Mouse (Mus musculus): ENCODE results near the gene Trmt1l.
"Not testable (repeated sequence)": the region's sequence is repeated elsewhere in the genome, so short reads cannot be mapped to it uniquely, and the experiment has no call there.

Gene Trmt1l

DNA sequence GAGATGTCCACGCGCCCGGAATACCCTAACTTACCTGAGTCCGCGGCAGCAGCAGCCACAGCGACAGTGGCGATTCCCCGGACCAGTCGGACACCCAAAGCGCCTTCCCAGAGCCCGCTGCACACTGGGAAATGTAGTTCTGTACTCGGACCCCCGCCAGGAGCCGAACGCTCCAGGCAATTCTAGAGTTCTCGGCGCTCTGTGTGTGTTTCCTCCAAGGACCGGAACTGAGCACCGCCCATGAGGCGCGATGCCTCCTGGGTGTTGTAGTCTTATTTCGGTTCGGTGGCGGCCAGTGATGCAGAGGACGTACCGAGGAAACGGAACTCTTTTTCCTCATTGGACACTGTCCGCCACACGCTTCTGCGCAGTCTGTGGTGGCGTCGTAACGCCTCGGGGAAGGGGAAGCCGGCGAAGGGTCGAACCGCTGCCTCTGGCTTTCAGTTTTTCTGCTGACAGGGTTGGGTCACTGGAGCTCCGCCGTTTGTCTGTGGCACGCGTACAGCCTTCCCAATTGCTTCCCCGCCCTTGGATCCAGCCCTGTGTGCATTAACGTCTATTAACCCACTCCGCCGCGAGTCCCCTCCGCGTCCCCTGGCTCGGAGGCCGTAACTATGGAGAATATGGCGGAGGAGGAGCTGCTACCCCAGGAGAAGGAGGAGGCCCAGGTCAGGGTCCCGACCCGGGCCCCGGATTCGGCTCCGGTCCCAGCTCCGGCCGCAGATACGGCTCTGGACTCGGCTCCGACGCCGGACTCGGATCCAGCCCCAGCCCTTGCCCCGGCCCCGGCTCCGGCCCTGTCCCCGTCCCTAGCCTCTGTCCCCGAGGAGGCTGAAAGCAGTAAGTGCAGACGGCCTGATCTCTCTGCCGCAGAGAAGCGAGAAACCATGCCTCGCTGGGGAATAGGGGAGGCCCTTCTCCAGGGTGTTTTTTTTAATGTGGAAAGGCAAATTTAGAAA, at the start of gene Trmt1l, which contains the start of gene Swt1:
Gene Trmt1l (plus strand): TSS at position 280 of the 959 bp plus-strand sequence.
Gene Swt1 (minus strand): TSS at position 193 of the 959 bp plus-strand sequence.
- peak; percentile 98 for DNase-seq (ENCODE audit: low spot score)

DNA sequence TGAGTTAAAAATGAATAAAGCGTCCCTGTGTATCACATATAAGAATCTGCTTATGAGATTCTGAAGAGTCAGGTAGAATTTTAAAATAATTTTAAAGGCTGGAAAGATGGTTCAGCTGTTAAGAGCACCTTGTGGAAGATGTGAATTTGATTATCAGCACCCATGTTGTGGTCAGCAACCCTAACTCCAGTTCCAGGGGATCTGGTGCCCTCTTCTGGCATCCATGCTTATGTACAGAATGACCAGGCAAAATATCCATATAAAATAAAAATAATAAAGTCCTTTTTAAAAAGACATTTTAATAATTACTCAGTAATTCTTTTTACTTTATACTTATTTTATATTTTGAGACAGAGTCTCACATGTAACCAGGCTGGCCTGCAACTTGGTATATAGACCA, 38.3 kb upstream of the Trmt1l start:
- DNase-seq (ENCODE audit: low spot score), result no peak

DNA sequence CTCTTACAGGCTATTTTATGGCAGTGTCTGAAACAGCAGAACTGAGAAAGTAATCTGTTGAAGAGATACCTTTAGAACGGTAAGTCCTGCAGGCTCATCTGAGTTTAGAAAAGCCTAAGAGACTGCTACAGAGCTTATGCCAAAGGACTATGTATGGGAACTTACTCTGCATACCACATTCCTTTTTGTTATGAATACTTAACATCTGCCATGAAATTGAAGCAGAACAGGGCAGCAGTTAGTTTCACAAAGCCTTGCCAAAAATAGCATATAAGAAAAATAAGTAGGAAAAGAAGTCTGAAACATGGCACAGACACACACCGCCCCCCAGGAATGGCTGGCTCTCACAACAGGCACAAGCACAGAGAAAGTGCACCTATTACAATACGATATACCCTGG, 18.5 kb upstream of the Trmt1l start:
- DNase-seq (ENCODE audit: low spot score), result no peak

DNA sequence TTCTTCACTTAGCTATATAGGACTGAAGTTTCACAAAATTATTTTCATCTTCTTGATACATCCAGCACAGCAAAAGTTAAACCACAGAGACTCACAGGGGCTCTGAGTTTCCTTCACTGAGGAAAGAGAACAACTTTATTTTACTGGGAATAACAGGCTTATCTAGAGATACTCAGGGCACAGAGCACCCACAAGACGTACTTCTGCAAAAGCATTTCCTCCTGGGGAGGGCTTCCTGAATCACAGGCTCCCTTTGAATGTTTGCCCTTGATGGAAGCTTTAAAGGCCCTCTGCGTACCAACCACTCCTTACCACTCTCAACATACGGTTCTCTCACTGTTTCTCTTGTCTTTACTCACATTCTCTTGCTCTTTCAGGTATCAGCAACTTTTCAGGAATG, 6.2 kb upstream of the Trmt1l start:
- no peak for DNase-seq (ENCODE audit: low spot score)

DNA sequence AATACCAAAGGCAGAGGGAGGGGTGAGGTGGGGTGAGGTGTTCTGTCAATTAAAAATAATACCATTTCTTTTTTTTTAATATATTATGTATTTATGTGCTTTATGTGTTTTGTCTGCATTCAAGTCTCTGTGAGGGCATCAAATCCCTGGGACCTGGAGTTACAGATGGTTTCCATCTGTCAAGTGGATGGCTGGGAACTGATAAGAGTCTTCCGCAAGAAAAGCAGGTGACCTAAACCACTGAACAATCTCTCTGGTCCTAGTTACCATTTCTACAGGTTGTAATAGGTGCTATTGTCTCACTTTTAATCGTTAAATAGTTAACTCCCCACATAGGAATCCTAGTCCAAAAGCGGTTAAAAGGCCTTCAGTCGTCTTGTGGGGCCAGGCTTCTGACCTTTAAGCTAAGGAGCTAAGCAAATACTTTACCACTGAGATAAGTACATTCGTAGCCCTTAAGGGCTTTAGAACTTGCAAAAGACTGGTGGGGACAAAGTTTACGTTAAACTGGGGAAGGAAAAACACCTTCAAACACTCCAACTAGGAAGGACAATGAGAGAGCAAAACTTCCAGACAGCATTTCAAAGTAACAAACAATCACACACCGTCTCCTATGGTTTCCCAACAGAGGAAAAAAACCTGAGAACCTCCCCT, 1.3 kb upstream of the Trmt1l start:
- DNase-seq (ENCODE audit: low spot score), result peak; percentile 65

DNA sequence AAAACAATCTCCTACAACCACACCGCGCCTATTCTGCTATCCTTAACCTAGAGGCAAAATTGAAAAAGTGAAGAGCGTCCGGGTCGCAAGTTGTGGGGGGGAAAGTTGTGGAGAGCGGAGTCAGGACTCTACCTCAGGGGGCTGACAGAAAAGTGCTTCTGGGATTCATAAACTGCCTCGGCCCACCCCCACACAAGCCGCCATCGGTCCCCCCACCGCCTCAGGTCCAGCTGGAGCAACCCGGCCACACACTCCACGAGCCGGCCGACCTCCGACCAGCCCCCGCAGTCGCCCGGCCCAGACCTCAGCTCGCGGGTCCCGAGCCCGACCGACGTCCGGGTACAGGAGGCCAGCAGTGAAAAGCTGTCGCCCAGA, 467 bp upstream of the Trmt1l start:
- DNase-seq (ENCODE audit: low spot score), result no peak

DNA sequence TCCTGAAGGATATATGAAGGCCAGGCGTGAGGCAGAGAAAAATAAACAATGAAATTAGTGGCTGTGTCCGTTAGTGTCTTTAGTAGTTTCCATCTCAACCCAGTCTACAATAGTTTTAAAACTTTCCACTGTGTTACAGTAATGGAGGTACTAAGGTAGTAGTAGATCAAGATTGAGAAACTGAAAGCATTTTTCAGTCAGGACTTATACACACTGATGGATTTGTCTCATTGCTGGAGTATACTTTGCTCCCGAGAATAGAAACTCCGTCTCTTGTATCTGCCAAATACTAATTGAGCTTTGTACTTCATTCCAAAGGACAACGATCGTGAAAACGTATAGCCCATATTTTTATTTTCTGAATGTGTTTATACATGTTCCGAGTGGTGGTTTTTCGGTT, 974 bp downstream of the Trmt1l start:
- DNase-seq (ENCODE audit: low spot score), result no peak

DNA sequence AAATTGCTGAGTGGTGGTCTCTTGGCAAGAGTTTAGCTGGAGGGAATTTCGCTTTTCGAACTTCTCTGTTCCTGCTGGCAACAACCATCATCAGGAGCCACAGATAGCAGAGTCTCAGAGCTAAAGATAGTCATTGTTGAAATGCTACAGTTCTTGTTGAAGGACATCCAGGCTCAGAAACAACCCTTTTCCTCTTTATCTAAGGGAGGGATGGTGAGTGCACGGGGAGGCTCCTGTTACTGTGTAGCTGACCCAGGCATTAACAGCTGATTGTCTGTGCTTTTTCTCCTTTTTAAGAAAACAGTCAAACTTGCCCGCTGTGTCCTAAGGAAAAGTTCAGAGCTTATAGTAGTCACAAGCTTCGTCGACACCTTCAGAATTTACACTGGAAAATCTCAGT, 7.1 kb downstream of the Trmt1l start:
- DNase-seq (ENCODE audit: low spot score), result no peak

DNA sequence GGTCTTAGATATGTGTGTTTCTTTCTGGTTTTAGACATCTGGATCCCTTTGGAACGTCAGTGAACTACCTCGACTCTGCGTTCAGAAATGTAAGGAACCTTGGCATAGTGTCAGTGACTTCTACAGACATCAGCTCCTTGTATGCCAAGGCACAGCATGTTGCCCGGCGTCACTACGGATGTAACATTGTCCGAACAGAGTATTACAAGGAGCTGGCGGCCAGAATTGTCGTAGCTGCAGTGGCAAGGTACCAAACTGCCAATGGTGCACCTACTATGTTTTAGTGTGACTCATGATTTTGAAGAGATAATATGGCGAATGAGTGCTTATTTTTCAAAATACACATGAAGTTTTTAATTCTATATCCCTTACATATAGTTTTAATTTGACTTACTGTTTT, 21.5 kb downstream of the Trmt1l start:
- no peak for DNase-seq (ENCODE audit: low spot score)

DNA sequence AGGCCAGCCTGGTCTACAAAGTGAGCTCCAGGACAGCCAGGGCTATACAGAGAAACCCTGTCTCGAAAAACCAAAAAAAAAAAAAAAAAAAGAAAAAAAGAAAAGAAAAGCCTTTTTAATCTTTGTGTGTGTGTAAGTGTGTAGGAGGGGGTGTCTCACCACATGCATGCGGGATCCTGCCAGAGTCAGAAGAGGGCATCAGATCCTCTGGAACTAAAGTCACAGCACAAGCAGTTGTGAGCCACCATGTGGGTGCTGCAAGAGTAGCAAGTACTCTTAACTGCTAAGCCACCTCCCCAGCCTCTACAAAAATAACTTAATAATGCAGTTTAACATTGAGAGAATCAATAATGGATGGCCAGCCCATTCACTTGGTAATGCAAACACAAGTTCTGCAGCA, 22.5 kb downstream of the Trmt1l start:
- DNase-seq (ENCODE audit: low spot score), result no peak

DNA sequence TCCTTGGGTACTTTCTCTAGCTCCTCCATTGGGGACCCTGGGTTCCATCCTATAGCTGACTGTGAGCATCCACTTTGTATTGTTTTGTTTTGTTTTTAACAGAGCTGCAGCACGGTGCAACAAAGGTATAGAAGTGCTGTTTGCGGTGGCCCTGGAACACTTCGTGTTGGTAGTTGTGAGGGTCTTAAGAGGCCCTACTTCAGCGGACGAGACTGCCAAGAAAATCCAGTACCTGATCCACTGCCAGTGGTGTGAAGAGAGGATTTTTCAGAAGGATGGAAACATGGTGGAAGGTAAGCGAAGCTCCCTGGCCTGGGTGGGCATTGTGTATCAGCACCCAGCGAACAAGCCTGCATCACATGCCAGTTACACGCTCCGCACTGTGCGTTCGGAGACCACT, 23.6 kb downstream of the Trmt1l start:
- DNase-seq (ENCODE audit: low spot score), result no peak

DNA sequence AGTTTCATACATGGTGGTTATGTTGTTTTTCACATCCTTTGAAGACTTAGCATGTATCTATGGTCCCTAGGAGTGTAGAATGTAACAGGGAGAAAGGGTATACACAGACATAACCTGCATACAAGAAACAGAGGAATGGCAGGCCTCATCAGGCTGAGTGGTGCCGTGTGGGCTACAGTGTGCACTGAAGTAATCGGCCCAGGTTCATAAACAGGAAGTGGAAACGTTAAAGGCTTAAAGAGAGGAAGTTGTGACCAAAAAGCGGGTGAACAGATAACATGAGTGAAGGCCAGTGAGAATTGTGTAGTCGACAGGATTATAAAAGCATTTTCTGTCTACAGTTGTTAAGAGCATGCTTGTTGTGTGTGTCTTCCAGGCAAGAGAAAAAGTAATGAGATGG, 28.7 kb downstream of the Trmt1l start:
- no peak for DNase-seq (ENCODE audit: low spot score)

DNA sequence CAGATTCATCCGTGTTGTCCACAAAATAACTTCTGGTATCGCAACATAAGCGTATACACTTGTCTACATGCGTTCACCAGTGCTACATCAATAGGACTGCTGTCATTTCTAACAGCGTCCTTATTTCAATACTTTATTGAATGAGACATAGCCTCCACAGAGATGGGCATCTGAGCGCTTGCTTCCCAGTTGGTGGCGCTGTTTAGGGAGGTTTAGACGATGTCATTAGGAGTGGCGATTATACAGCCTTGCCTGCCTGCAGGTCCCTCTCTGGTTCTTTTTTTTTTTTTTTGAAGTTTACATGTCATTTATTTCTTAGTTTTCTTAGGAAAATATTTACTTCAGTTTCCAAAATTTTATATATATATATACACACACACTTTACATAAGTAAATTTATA, 32.9 kb downstream of the Trmt1l start:
- DNase-seq (ENCODE audit: low spot score), result no peak

DNA sequence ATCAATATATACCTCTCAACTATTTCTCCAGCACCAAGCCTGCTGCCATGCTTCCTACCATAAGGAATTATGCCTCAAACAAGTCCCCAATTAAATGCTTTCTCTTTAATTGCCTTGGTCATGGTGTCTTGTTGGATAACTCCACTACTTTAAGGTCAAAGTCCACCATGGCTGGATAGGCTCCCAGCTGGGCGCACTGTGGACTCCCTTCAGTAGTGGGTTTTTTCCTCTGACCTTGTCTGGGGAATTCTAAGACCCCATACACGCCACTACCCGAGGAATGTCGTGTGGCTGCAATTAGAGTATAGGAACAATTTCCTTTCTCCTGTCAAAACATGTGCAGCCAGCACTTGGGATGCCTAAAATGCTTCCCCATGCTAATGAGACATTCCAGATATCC, 36.6 kb downstream of the Trmt1l start:
- DNase-seq (ENCODE audit: low spot score), result no peak

DNA sequence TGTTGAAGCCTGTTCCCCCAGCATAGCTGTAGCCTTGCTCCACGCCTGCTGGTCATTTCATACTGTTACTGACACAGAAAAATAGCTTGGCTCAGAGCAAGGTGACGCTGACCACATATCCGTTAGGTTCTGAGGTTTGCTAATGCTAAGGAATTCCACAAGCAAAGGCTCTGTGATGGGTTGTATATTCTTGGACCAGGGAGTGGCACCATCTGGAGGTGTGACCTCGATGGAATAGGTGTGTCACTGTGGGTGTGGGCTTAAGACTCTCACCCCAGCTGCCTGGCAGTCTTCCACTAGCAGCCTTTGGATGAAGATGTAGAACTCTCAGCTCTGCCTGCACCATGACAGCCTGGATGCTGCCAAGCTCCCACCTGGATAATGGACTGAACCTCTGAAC, 38.2 kb downstream of the Trmt1l start:
- DNase-seq (ENCODE audit: low spot score), result no peak

DNA sequence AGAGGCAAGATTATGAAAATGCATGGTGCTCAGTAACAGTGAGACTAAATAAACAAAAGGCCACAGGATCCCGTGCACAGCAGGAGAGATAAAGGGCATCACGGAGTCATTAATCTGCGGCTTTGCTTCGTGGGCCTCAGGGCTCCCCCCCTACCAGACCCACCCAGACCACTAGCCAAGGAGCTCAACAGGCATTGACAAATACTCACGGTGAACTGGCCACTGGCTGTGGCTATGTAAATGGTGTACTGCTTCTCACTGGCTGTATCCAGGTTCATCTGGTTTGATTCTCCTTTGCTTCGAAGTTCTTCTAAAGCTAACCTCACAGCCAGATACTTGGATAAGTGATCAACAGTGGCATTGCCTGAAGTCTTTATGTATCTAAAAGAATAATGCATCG, 43.1 kb downstream of the Trmt1l start:
- DNase-seq (ENCODE audit: low spot score), result no peak

DNA sequence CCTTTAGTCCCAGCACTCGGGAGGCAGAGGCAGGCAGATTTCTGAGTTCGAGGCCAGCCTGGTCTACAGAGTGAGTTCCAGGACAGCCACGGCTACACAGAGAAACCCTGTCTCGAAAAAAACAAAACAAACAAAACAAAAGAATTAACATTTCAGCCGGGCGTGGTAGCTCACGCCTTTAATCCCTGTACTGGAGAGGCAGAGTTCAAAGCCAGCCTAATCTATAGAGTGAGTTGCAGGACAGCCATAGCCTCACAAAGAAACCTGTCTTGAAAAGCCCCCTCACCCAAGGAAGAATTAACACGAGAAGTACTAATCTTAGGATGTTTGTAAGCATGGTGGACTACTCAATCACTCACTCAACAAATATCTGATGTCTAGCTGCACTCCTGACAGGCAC, 44.0 kb downstream of the Trmt1l start:
- not testable (repeated sequence) for DNase-seq (ENCODE audit: low spot score)

DNA sequence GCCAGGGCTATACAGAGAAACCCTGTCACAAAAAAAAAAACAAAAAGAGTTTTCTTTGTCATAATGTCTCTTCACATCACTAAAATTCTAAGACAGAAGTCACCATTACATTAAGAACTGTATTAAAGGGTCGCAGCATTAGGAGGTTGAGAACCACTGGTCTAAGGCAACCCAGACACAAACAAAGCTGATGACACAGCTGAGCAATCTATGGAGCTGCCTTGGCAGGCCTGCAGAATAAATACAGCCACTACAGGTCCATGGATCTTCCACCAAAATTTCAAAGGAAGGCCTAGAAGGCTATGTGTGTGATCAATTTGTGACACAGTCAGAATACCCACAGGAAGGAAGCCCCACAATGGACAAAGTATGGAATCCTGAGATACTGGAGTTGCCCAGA, 54.2 kb downstream of the Trmt1l start:
- no peak for DNase-seq (ENCODE audit: low spot score)

DNA sequence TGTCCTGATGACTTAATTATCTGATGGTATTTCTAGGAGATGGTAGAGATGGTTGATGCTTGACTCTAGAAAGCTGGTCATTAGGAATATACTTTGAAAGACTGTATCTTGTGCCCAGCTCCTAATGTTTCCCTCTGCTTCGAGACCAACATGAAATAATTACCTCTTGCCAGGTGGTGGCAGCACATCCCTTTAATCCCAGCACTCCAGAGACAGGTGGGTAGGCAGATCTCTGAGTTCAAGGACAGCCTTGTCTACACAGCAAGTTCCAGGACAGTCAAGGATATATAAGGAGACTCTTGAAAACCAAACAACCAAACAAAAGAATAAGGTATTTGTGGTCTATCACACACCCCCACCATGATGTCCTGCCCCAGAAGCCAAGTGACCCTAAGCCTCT, 55.2 kb downstream of the Trmt1l start:
- no peak for DNase-seq (ENCODE audit: low spot score)

DNA sequence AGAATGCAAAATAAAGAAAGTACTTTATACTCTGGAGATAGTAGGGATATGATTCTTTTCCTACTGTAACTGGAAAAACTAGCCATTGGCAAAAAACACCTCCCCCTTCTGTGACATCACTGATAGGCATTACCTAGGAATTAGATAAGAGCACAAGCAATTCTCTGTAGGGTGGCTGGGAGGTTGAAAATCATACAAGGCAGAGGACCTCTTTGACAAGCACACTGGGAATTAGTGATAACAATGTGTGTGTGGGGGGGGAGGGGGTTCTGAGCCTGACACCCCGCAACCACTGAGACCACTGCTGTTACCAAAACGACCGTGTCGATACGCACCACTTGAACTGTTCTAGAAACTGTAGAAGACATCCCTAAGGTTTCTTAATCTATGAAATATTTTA, 56.4 kb downstream of the Trmt1l start:
- DNase-seq (ENCODE audit: low spot score), result no peak

DNA sequence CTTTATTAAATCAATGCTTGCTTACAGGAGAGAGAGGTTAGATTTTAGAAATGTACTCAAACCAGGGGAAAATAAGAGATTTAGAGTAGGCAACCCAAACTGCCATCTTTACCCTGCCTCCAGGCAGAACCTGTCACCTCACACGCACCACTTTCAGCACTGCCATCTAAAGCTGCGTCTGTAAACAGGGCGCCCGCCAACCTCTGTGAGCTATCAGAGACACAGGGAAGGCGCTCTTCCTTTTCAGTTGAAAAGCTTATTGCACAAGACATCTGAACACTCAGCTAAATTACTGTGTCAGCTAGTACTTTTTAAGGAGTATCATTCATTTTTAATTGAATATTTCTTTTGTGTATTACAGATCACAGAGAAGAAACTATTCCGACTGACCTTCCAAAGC, 61.5 kb downstream of the Trmt1l start:
- no peak for DNase-seq (ENCODE audit: low spot score)

DNA sequence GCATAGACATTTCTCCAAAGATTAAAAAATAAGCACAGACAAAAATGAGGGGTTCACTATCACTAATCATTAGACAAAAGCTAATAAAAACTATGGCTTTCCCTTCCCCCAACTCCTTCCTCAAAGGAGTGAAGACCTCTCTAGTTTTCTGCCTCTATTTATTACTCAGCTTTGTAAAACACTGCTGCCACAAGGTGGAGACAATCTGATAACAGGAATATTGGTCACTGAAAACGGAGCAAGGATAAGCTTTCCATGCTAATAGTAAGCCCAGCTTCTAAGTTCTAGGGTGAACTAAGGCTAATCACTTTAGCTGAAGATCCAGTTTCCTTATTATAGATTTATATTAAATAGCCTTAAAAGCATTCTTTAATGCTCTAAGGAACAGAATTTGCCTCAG, 64.1 kb downstream of the Trmt1l start:
- DNase-seq (ENCODE audit: low spot score), result no peak

DNA sequence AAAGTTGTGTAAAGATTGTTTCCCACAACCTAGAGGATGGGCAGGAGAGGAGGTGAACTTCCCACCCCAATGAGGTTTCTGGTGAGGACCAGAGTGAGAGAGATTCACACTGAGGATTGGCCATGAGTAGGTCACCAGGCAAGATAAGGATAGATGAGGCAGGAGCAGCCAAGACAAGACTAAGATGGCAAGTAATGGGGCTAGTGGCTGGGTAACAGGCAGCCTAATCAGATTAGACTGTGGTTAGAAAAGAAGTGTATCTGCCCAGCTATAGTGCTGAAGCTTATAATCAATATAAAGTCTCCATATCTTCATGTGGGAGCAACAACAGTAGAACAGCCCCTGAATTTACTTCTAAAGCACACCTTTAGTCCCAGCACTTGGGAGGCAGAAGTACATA, 65.5 kb downstream of the Trmt1l start:
- no peak for DNase-seq (ENCODE audit: low spot score)

DNA sequence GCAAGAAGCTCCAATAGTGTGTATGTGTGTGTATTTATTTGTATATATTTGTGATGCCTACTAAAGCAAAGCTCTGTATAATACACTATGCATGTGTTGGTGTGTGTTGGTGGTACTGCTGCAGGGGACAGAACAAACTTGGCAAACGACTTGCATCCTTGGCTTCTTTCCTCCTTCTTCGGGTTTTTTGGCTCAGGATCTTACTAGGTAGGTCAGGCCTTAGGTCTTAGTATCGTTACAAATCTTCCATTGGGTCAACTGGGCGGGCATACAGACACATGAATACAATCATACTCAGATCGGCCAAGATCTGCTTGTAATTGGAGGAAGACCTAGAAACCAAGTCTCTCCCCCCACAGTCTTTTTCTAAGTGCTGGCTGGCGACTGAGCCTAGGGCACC, 66.4 kb downstream of the Trmt1l start:
- no peak for DNase-seq (ENCODE audit: low spot score)

All from yolk sac, embryonic 10.5 days (tissue).